Mouse (Mus musculus) megakaryocyte progenitor cell, adult 5-6 weeks (primary cell): ENCODE data around the gene Ifrd1. TPM values are rescaled to one million over a fixed set of nuclear protein-coding genes. Genes with fewer than 3 reads are reported as not detected.
"Not testable (repeated sequence)": the region's sequence is repeated elsewhere in the genome, so short reads cannot be mapped to it uniquely, and the experiment has no call there.

Experiments
- ATAC-seq: replicated peaks from 2 replicates; pipeline ENCODE4 v1.8.0; 2016; ENCODE audit warnings: mild to moderate bottlenecking, moderate TSS enrichment, inconsistent platforms; ENCODE audit not compliant: poor library complexity
- total RNA-seq, 2 experiments: library from RNA; stranded (forward) in 1 of 2; stranded (reverse) in 1 of 2; fragments of 157-497, 149-512 nt in 1 of 2; fragments of 200-1000 nt in 1 of 2; gene quantifications; 2 replicates each; pipeline versions ENCODE4 v1.2.3 to v1.2.4; 2015 to 2017

Gene Ifrd1
- total RNA-seq, 2 experiments from 2014 or later, result 111 to 145 TPM

DNA sequence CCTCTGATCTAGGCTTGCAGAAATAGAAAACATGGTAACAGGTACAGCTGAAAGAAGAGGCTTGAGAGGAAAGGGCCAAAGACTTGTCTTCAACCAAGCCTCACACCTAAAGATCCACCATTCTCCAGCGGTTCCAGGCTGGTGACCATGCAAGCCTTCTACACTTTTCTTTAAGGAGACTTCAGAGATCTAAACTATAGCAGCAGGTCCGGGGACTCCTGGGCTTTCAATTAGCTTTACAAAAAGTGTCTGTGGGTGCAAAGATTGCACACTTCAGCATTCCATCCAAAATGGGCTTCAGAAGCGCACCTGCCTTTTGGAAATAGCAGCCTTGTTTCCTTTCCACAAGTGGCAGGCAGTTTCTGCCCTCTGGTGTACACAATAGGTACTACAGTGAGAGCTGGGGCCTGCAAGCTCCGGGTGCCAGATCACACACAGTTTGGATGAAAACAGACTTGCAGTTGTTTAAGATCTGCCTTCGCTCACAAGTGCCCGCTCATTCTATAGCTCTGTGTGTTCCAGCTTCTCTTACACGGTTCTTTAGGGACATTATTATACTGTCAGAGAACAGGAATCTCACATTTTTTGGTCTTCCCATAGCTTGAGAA, 48.4 kb downstream of the Ifrd1 start:
- ATAC-seq, result peak; percentile 91

DNA sequence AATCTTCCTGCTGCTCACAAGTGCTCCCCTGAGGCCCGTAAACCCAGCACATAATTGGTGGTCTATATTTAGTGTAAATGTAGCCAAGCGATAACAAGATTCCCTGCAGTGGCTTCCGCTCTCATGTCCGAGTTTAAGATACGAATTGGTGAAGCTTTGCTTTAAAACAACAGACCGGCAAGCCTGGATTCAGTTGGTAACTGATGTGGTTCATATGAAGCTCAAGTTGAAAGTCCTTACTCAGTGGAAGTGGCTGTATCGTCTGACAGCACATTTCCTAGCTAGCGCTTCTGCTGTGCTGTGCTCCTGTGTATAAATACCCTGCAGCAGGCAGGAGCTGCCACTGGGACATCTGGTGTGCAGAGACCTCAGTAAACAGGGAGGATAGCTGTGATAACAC, 49.0 kb downstream of the Ifrd1 start, which contains the start of gene Lsmem1:
Gene Lsmem1 (minus strand): TSS at position 189 of the 400 bp plus-strand sequence.
- ATAC-seq, result peak; percentile 49; the same call in 1 of the 2 replicates

GRCm38 (mm10) chr12:40198427-40198826, 49.9 kb downstream of the Ifrd1 start:
- peak; percentile 16; the same call in 1 of the 2 replicates for ATAC-seq

DNA sequence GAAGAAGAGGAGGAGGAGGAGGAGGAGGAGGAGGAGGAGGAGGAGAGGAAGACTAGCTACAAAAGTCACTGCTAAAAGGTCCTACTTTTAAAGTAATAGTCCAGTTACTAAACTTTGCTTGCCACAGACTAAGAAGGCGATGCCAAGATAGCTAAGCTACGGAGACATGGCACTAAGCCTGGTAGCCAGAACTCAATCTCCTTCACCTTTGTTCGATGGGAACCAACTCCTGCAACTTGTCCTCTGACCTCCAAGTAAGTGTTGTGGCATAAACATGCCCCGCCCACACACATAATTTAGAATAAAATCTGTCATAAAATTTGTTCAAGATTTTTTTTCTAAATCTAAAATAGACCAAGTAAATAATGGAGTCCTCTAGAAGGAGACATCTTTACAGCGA, 50.3 kb downstream of the Ifrd1 start:
- no peak for ATAC-seq

- no peak for ATAC-seq
Observed at GRCm38 (mm10) chr12:40197511-40197910, 50.8 kb downstream of the Ifrd1 start.

DNA sequence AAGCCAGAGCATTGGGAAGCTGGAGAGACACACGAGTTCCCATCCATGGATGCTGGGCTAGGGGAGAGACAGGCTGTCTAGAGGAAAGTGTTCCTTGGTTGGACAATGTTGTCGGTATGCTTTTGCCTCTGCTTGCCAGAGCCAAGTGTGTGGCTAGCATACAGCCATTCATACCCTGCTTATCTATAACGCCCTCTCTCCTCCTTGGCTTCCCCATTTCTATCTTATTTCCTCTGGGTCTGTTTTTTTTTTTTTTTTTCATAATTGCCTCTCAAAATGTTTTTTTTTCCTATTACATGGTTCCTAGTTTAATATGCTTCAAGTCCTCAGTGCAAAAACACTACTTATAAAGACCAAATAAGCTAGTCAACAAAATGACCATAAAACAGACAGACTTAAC, 62.8 kb downstream of the Ifrd1 start:
- ATAC-seq, result peak; percentile 97

DNA sequence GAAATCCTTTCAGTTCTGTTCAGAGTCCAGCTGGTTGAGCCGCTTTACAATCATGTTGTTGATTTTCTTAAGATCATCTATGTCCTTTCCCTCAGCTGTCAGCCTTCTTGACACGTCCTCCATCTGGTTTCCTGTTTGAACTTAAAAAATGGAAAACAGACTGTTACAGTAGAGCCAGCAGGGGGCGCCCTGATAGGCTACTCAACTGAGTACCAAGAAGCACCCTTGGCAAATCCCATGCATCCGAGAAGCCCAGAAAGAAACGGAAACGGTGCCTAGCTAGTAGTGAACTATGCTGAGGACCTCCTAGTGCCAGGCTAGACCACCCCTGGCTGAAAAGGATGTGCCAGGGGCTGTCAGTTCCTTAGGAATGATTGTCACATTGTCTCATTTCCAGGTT, 71.2 kb downstream of the Ifrd1 start:
- ATAC-seq, result peak; percentile 86

DNA sequence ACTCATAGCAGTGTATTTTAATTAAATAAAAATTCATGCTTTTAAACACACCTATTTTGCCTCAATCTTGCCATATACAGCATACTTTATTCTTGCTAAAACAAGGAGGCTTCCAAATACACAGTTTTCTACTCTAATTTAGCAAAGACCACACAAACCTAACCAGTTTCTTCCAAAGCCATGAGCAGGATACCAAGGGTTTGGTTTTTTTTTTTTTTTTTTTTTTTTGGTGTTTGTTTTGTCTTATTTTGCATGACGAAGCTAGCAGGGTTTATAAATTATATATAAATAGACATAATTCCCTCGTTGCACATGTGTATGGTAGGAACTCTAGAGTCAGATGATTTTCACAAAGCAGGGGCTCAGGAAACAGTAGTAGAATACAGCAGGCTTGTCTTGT, 72.1 kb downstream of the Ifrd1 start:
- no peak for ATAC-seq

GRCm38 (mm10) chr12:40175171-40175570, 73.1 kb downstream of the Ifrd1 start:
- ATAC-seq, result not testable (repeated sequence)

DNA sequence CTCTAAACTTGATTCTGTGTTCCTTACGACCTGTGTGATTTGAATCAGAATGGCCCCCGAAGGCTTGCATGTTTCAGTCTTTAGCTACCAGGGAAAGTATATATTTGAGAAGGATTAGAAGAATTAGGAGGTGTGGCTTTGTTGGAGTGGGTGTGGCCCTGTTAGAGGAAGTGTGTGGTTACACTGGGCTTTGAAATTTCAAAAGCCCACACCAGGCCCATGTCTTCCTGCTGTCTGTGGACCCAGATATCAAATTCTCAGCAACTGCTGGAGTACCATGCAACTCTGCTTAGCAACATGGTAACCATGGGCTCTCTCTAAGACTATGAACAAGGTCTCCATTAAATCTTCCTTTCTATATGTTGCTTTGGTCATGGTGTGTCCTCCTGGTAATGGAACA, 76.7 kb downstream of the Ifrd1 start:
- peak; percentile 90 for ATAC-seq

DNA sequence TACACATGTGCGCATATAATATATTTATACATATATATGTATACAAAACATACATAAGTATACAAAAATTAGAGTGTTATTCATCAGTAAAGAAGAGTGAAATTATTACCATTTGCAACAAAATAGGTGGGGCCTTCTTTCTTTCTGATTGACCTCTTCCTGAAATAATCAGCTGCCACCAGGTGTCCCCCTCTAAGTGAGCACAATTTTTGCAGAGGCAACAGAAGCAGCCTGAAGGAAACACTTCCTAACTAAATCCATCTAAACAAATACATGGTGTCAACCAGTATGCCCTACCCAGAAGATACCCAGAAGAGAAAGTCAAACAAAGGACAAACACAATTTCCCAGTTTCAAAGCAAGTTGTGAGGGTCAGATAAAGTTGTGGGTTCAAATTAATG, 78.6 kb downstream of the Ifrd1 start:
- peak; percentile 57 for ATAC-seq

DNA sequence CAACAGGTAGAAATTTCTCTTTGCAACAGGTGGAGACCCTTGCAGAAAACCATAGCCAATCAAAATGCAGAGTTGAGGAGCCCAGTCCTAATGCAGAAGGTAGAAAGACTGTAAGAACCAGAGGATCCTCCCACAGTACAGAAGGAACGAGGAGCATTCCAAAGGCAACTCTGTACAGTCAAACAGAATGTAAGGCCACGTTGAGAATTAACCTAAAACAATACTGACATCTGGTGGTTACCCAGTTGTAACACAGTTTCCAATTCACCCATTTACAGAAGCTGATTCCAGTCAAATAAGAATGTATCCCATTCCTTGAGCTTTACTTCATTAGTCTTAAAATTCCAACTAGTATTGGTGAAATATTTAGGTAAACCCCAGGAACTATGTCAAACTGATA, 83.7 kb downstream of the Ifrd1 start:
- ATAC-seq, result peak; percentile 98

DNA sequence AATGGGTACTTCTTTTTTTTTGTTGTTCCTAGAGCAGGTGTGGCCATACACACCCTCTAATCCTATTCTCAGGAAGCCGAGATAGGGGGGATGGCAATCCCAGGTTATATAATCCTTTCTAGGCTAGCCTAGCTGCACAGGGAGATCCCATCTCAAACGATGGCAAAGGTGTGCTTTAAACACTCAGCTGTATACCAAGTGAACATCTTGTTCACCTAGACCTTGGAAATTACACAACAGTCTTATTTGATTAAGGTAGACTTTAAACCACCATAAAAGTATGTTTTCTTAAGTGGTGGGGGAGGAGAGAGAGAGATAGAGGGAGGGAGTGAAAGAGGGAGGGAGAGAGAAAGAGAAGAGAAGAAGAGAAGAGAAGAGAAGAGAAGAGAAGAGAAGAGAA, 87.5 kb downstream of the Ifrd1 start:
- no peak for ATAC-seq

- peak; percentile 44 for ATAC-seq
Observed at GRCm38 (mm10) chr12:40154188-40154587, 94.1 kb downstream of the Ifrd1 start.

GRCm38 (mm10) chr12:40152353-40153069, 95.8 kb downstream of the Ifrd1 start:
- peak; percentile 76 for ATAC-seq

Other genes with a start within 250 kb of the Ifrd1 start
- 23.4 and 34.0 TPM in 2 replicates for gene Arl4a, start 210.5 kb downstream of the Ifrd1 start, total RNA-seq (2015)
- gene Arl4a, start 210.5 kb downstream of the Ifrd1 start, total RNA-seq (2017), result 11.2 and 18.7 TPM in 2 replicates
- 1.8 and 2.9 TPM in 2 replicates for gene Scin, start 114.3 kb downstream of the Ifrd1 start, total RNA-seq (2015)
- gene Scin, start 114.3 kb downstream of the Ifrd1 start, total RNA-seq (2017), result 3.2 and 4.6 TPM in 2 replicates
- not detected in 2 replicates for gene Lsmem1, start 49.0 kb downstream of the Ifrd1 start, total RNA-seq (2015)
- 0.24 and 0.54 TPM in 2 replicates for gene Lsmem1, start 49.0 kb downstream of the Ifrd1 start, total RNA-seq (2017)
- gene Zfp277, start 197.4 kb upstream of the Ifrd1 start, total RNA-seq (2015), result 34.5 and 38.7 TPM in 2 replicates
- gene Zfp277, start 197.4 kb upstream of the Ifrd1 start, total RNA-seq (2017), result 30.4 and 34.7 TPM in 2 replicates
- gene Dock4, start 197.4 kb upstream of the Ifrd1 start, total RNA-seq (2015), result 0.64 and 0.90 TPM in 2 replicates
- gene Dock4, start 197.4 kb upstream of the Ifrd1 start, total RNA-seq (2017), result 0.57 and 1.5 TPM in 2 replicates